In genomic region chr4:46533934-46534720, GRCm38 (mm10) we compare ENCODE assay signal across 8 mouse cellular contexts. TPM values are rescaled to one million over a fixed set of nuclear protein-coding genes. Genes with fewer than 3 reads are reported as not detected.
DNase-seq lines count a peak whose midpoint lies in the region; ATAC-seq lines count a peak whose summit lies in the region.

No protein-coding gene starts in this region.

- no peak overlapping the region for H3K9ac ChIP-seq in heart, embryonic 14.5 days (ENCODE audit: low read length)
- H3K9ac ChIP-seq in limb, embryonic 15.5 days: no peak overlapping the region
- H3K9ac ChIP-seq in midbrain, embryonic 15.5 days: no peak overlapping the region

- H3K36me3 ChIP-seq in heart, embryonic 14.5 days (ENCODE audit: control insufficient read depth, insufficient read depth, low read length): no peaks in the 10 kb centered on the region
- no peaks in the 10 kb centered on the region for H3K36me3 ChIP-seq in limb, embryonic 15.5 days
- H3K36me3 ChIP-seq in midbrain, embryonic 15.5 days (replicated peaks): 0 out of 2 replicates have a peak, but pooled peaks cover 4% of the 10 kb centered on the region

- H3K4me3 ChIP-seq in heart, embryonic 14.5 days (ENCODE audit: control insufficient read depth in 1 of 2, insufficient read depth in 1 of 2, low read depth in 1 of 2, low read length in 2 of 2): peak overlapping the region; percentile 15 to 25
- H3K4me3 ChIP-seq in limb, embryonic 15.5 days: peak overlapping the region; percentile 25
- H3K4me3 ChIP-seq in midbrain, embryonic 15.5 days: peak overlapping the region; percentile 32

- intact Hi-C loops in left cerebral cortex, postnatal 10 days (cut with DNase I): loop anchor here (10.0 kb wide), 1 partner anchor 121 kb away; the partner anchor contains the start of gene Tbc1d2

- no peak for ATAC-seq in heart, embryonic 14.5 days (ENCODE audit: insufficient number of reproducible peaks, insufficient read depth, low FRiP score, low read depth)
- ATAC-seq in limb, embryonic 15.5 days (ENCODE audit: insufficient number of reproducible peaks, low FRiP score, low TSS enrichment, low read depth): no peak
- ATAC-seq in midbrain, embryonic 15.5 days (replicated peaks): no peak; the same call in 1 of the 2 replicates

- H3K27ac ChIP-seq in heart, embryonic 14.5 days (replicated peaks in 1 of 2; ENCODE audit: control insufficient read depth in 1 of 2, insufficient read depth in 1 of 2, low read depth in 2 of 2, low read length in 2 of 2): no peak overlapping the region
- no peak overlapping the region for H3K27ac ChIP-seq in limb, embryonic 15.5 days
- no peak overlapping the region for H3K27ac ChIP-seq in midbrain, embryonic 15.5 days

- H3K4me1 ChIP-seq in heart, embryonic 14.5 days (ENCODE audit: control insufficient read depth in 2 of 2, insufficient read depth in 2 of 2, low read length in 2 of 2): peaks cover 0 to 10% of the 10 kb centered on the region in 2 experiments; a peak in 2 of 4 replicates
- peaks cover 19% of the 10 kb centered on the region for H3K4me1 ChIP-seq in limb, embryonic 15.5 days
- H3K4me1 ChIP-seq in midbrain, embryonic 15.5 days: peaks cover 20% of the 10 kb centered on the region

- H3K27me3 ChIP-seq in heart, embryonic 14.5 days (ENCODE audit: control insufficient read depth, insufficient read depth, low read length): peaks cover 64% of the 10 kb centered on the region
- peaks cover 41% of the 10 kb centered on the region for H3K27me3 ChIP-seq in limb, embryonic 15.5 days
- peaks cover 56% of the 10 kb centered on the region for H3K27me3 ChIP-seq in midbrain, embryonic 15.5 days (replicated peaks)

- WGBS in heart, embryonic 14.5 days: 10% methylated on average over 29 of the region's 29 CpGs
- WGBS in limb, embryonic 15.5 days: 9% methylated on average over 29 of the region's 29 CpGs
- WGBS in midbrain, embryonic 15.5 days: 9% methylated on average over 29 of the region's 29 CpGs

- peak overlapping the region; percentile 61 for H3K4me2 ChIP-seq in heart, embryonic 14.5 days (ENCODE audit: low read length)
- peak overlapping the region; percentile 42 for H3K4me2 ChIP-seq in limb, embryonic 15.5 days
- peak overlapping the region; percentile 62 for H3K4me2 ChIP-seq in midbrain, embryonic 15.5 days

- peak; percentile 39 for DNase-seq in urinary bladder, postnatal 14 days (ENCODE audit: low spot score)
- no peak for DNase-seq in urinary bladder, postnatal 10 days (ENCODE audit: low spot score)
- DNase-seq in left cerebral cortex, postnatal 10 days (ENCODE audit: extremely low spot score in 1 of 2, low spot score in 2 of 2): no peak
- no peak for DNase-seq in cerebellum, postnatal 36 days
- DNase-seq in c-Kit-positive CD71-positive TER-119-positive erythroid progenitor cells, embryonic 14.5 days (ENCODE audit: low spot score): no peak

- H3K9me3 ChIP-seq in heart, embryonic 14.5 days (ENCODE audit: control insufficient read depth, low read length): no peaks in the 10 kb centered on the region
- no peaks in the 10 kb centered on the region for H3K9me3 ChIP-seq in limb, embryonic 15.5 days
- no peaks in the 10 kb centered on the region for H3K9me3 ChIP-seq in midbrain, embryonic 15.5 days

RNA-seq across cellular contexts. Expression of gene Trim14, which starts 1.8 kb away (rescaled TPM):
- polyA plus RNA-seq in heart, embryonic 14.5 days (2014; fragmentation: Nextera tagmentation; extraction: Ambion mirVana): 2.1 and 2.3 TPM in 2 replicates
- 1.4 and 2.1 TPM in 2 replicates for polyA plus RNA-seq in limb, embryonic 15.5 days (2015; fragmentation: Nextera tagmentation; extraction: Ambion mirVana)
- 0.82 and 1.1 TPM in 2 replicates for polyA plus RNA-seq in midbrain, embryonic 15.5 days (2015; fragmentation: Nextera tagmentation; extraction: Ambion mirVana)
- total RNA-seq in left cerebral cortex, postnatal 10 days (2021): 1 to 10 TPM; 1.2 to 1.4 TPM

RNA-seq across cellular contexts. Expression of gene Nans, which starts 45.1 kb away (rescaled TPM):
- polyA plus RNA-seq in heart, embryonic 14.5 days (2014; fragmentation: Nextera tagmentation; extraction: Ambion mirVana): 48.6 and 50.1 TPM in 2 replicates
- 94.4 and 94.7 TPM in 2 replicates for polyA plus RNA-seq in limb, embryonic 15.5 days (2015; fragmentation: Nextera tagmentation; extraction: Ambion mirVana)
- 69.8 and 76.2 TPM in 2 replicates for polyA plus RNA-seq in midbrain, embryonic 15.5 days (2015; fragmentation: Nextera tagmentation; extraction: Ambion mirVana)
- total RNA-seq in left cerebral cortex, postnatal 10 days (2021): 10 to 100 TPM; 30.7 to 35.0 TPM
